Mouse (Mus musculus) heart, embryonic 13.5 days (tissue): ENCODE measurements around the gene Zfp366. TPM values are rescaled to one million over a fixed set of nuclear protein-coding genes. Genes with fewer than 3 reads are reported as not detected.

Experiments used
- ATAC-seq: fragments of 200-750 bp; cut with Nextera tagmentation; 2 replicates; pipeline ENCODE4 v1.8.0; 2017; ENCODE audit warnings: moderate TSS enrichment; ENCODE audit not compliant: insufficient number of reproducible peaks, low FRiP score, low TSS enrichment; ENCODE audit errors: extremely low read depth
- H3K27ac ChIP-seq: fragments of 300-500 bp; sonication (generic); replicated peaks from 2 replicates; pipeline ENCODE4 v1.5.1; 2015; ENCODE audit warnings: moderate library complexity, mild to moderate bottlenecking, inconsistent platforms
- H3K27me3 ChIP-seq: fragments of 300-500 bp; sonication (generic); replicated peaks from 2 replicates; pipeline ENCODE4 v1.6.1; 2015; ENCODE audit warnings: mild to moderate bottlenecking, inconsistent platforms
- H3K36me3 ChIP-seq: fragments of 300-500 bp; sonication (generic); 2 replicates; pipeline ENCODE4 v1.6.1; 2015; ENCODE audit warnings: mild to moderate bottlenecking, inconsistent platforms
- H3K4me1 ChIP-seq: fragments of 300-500 bp; sonication (generic); 2 replicates; pipeline ENCODE4 v1.6.1; 2015; ENCODE audit warnings: inconsistent platforms
- H3K4me2 ChIP-seq: fragments of 300-500 bp; sonication (generic); 2 replicates; pipeline ENCODE4 v1.6.1; 2015; ENCODE audit warnings: inconsistent platforms, mild to moderate bottlenecking, moderate library complexity
- H3K4me3 ChIP-seq: fragments of 300-500 bp; sonication (generic); 2 replicates; pipeline ENCODE4 v1.5.1; 2015; ENCODE audit warnings: moderate library complexity, mild to moderate bottlenecking, inconsistent platforms
- H3K9ac ChIP-seq: fragments of 300-500 bp; sonication (generic); 2 replicates; pipeline ENCODE4 v1.6.1; 2015; ENCODE audit warnings: inconsistent platforms, mild to moderate bottlenecking, moderate library complexity
- H3K9me3 ChIP-seq: fragments of 300-500 bp; sonication (generic); 2 replicates; pipeline ENCODE4 v1.6.1; 2016; ENCODE audit warnings: inconsistent platforms
- WGBS: fragments of 180-500 bp; shearing (Covaris S2); methylation state at CpG from one replicate; pipeline ENCODE4 v1.1.7; 2015; ENCODE audit warnings: mixed read lengths; 5-methylcytosine and 5-hydroxymethylcytosine counted together
- polyA plus RNA-seq: library from polyadenylated mRNA; unstranded; fragments of >200 nt; fragmentation: Nextera tagmentation; extraction: Ambion mirVana; gene quantifications from 2 replicates; pipeline ENCODE4 v1.2.1, GENCODE M21; 2015

The Zfp366 gene
- 0.25 and 0.31 TPM in 2 replicates for polyA plus RNA-seq

- Histone ChIP-seq H3K27me3 (no peaks in the 10 kb centered on the region), H3K9me3 (no peaks in the 10 kb centered on the region), H3K4me3 (peak within 1 kb of the TSS; percentile 12; the same call in 1 of the 2 replicates), H3K4me2 (peak within 1 kb of the TSS; percentile 22), H3K36me3 (no peaks in the 10 kb centered on the region), H3K9ac (0 out of 2 replicates have a peak within 1 kb of the TSS, but pooled peaks have one; percentile 48), H3K4me1 (peaks cover 34% of the 10 kb centered on the region), H3K27ac (peak within 1 kb of the TSS; percentile 57; the same call in 1 of the 2 replicates)
- ATAC-seq = no peak
- WGBS = 48% methylated on average over 11 of the region's 11 CpGs
Observed at GRCm38 (mm10) chr13:99184155-99184886, at the start of gene Zfp366. Zfp366 (plus strand) TSS chr13:99184823.

GRCm38 (mm10) chr13:99138351-99139255, 46.0 kb upstream of the Zfp366 start:
- Histone ChIP-seq H3K4me3 (no peak overlapping the region), H3K9ac (no peak overlapping the region), H3K27ac (no peak overlapping the region), H3K9me3 (no peaks in the 10 kb centered on the region), H3K4me2 (no peak overlapping the region), H3K36me3 (no peaks in the 10 kb centered on the region), H3K27me3 (no peaks in the 10 kb centered on the region), H3K4me1 (no peaks in the 10 kb centered on the region)
- no peak for ATAC-seq
- WGBS = 78% methylated on average over 12 of the region's 12 CpGs

DNA sequence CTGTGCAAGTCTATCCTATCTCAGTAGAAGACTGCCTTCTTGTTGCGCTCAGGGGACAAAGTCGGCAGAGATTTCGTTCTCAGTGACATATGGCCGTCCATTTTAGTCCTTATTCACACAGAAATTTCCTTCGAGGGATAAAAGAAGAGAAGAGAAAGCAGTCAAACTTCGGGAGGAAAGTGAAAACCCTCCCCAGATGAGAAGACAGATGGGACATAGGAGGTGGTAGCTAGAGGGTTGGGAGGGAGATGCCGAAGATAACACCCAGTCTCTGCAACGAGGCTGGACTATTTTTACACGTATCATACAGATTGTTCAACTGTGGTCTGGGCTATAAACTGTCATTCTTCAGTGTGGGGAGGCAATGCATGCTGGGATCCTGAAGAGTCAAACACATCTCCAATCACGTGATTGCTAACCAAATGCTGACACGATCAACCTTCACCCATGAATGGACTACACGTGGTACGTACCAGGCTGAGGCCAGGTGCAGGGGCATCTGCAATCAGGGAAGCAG, 38.2 kb upstream of the Zfp366 start:
- Histone ChIP-seq H3K4me3 (no peak overlapping the region), H3K4me2 (no peak overlapping the region), H3K9me3 (no peaks in the 10 kb centered on the region), H3K27me3 (0 out of 2 replicates have a peak, but pooled peaks cover 3% of the 10 kb centered on the region), H3K27ac (no peak overlapping the region), H3K9ac (no peak overlapping the region), H3K4me1 (no peaks in the 10 kb centered on the region), H3K36me3 (no peaks in the 10 kb centered on the region)
- WGBS = 70% methylated on average over 13 of the region's 13 CpGs
- no peak for ATAC-seq

DNA sequence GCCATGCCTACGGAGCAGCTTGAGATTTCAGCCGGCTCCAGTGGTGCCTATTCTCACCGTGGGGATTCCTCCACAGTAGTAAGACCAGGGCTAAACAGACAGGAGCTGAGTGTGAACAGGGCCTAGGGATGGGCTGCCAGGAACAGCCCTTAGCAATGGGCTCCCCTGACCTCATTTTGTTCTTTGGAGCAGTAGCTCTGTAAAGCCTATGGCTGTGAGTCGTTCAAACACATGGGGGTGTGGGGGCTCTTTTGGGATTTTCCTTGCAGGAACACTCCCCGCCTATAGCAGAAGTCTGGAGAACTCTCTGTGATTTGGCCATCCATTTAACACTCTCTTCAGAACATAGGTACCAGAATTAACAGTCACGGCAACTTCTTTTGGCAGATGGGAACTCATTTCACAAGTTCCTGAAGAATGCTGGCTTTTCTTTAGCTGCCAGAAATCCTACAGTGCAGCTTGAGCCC, 36.9 kb upstream of the Zfp366 start:
- Histone ChIP-seq H3K9ac (no peak overlapping the region), H3K27ac (no peak overlapping the region), H3K36me3 (no peaks in the 10 kb centered on the region), H3K9me3 (no peaks in the 10 kb centered on the region), H3K27me3 (0 out of 2 replicates have a peak, but pooled peaks cover 3% of the 10 kb centered on the region), H3K4me1 (peaks cover 10% of the 10 kb centered on the region), H3K4me3 (no peak overlapping the region), H3K4me2 (no peak overlapping the region)
- ATAC-seq = no peak
- 53% methylated on average over 6 of the region's 6 CpGs for WGBS

DNA sequence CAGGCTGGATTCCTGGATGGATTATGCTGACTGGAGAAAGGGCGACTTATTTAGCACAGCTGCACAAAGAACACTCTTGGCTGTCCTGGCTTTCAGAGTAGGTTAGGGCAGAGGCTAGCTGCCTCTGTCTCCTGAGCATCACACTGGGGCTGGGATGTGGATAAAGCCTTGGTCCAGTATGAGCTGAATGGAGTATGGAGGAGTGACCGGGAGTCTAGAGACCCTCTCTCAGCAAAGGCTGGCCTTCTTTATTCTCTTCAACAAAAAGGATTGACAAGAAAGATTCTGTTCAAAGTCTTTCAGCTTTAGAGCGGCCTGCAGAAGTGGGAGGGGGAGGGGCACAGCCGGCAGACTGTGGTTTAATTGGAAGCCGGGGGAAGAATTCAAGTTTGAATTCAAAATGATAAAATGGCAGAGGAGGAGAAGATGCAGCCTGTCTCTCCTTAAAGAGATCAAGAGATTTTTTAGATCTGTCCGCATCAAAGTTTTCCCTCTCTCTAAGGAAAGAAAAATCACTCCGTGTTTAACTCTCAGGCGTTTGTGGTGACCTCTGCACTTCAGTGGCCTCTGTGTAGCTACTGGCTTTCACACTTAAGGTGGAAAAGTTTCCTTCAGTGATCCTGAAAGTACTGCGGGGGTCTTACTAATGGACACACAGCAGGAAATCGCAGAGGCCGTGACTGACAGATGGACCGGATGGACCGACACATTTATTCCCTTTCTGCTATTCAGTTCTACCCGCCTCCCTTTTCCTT, 34.9 kb upstream of the Zfp366 start:
- H3K27me3 ChIP-seq = peaks cover 3% of the 10 kb centered on the region; the same call in 1 of the 2 replicates
- peaks cover 16% of the 10 kb centered on the region for H3K4me1 ChIP-seq
- ATAC-seq = no peak
- H3K9ac ChIP-seq = no peak overlapping the region
- 71% methylated on average over 14 of the region's 14 CpGs for WGBS
- no peak overlapping the region for H3K27ac ChIP-seq
- no peaks in the 10 kb centered on the region for H3K36me3 ChIP-seq
- no peak overlapping the region for H3K4me3 ChIP-seq
- H3K4me2 ChIP-seq = no peak overlapping the region
- no peaks in the 10 kb centered on the region for H3K9me3 ChIP-seq

- ATAC-seq = no peak
- H3K27ac ChIP-seq = no peak overlapping the region
- no peaks in the 10 kb centered on the region for H3K36me3 ChIP-seq
- H3K9me3 ChIP-seq = no peaks in the 10 kb centered on the region
- no peak overlapping the region for H3K4me2 ChIP-seq
- H3K4me1 ChIP-seq = peaks cover 16% of the 10 kb centered on the region
- WGBS = 78% methylated on average over 6 of the region's 6 CpGs
- H3K27me3 ChIP-seq = peaks cover 3% of the 10 kb centered on the region; the same call in 1 of the 2 replicates
- no peak overlapping the region for H3K9ac ChIP-seq
- no peak overlapping the region for H3K4me3 ChIP-seq
Observed at GRCm38 (mm10) chr13:99150626-99151025, 34.0 kb upstream of the Zfp366 start.

GRCm38 (mm10) chr13:99151121-99151520, 33.5 kb upstream of the Zfp366 start:
- H3K9me3 ChIP-seq = no peaks in the 10 kb centered on the region
- H3K9ac ChIP-seq = no peak overlapping the region
- no peak for ATAC-seq
- H3K4me3 ChIP-seq = no peak overlapping the region
- H3K27ac ChIP-seq = no peak overlapping the region
- no peak overlapping the region for H3K4me2 ChIP-seq
- H3K27me3 ChIP-seq = peaks cover 3% of the 10 kb centered on the region; the same call in 1 of the 2 replicates
- H3K4me1 ChIP-seq = peaks cover 16% of the 10 kb centered on the region
- WGBS = 67% methylated on average over 8 of the region's 8 CpGs
- no peaks in the 10 kb centered on the region for H3K36me3 ChIP-seq

- peak overlapping the region; percentile 66 for H3K4me2 ChIP-seq
- H3K27ac ChIP-seq = no peak overlapping the region
- ATAC-seq = no peak; the same call in 1 of the 2 replicates
- H3K9me3 ChIP-seq = peaks cover 8% of the 10 kb centered on the region
- peak overlapping the region; percentile 37 for H3K4me3 ChIP-seq
- no peaks in the 10 kb centered on the region for H3K36me3 ChIP-seq
- H3K27me3 ChIP-seq = peaks cover 3% of the 10 kb centered on the region; the same call in 1 of the 2 replicates
- H3K9ac ChIP-seq = peak overlapping the region; percentile 68
- H3K4me1 ChIP-seq = peaks cover 16% of the 10 kb centered on the region
- 9% methylated on average over 18 of the region's 18 CpGs for WGBS
Observed at GRCm38 (mm10) chr13:99152305-99152930, 32.2 kb upstream of the Zfp366 start.

GRCm38 (mm10) chr13:99157709-99158108, 26.9 kb upstream of the Zfp366 start:
- Histone ChIP-seq H3K27me3 (no peaks in the 10 kb centered on the region; the same call in 1 of the 2 replicates), H3K27ac (no peak overlapping the region), H3K4me2 (no peak overlapping the region), H3K9ac (no peak overlapping the region), H3K36me3 (no peaks in the 10 kb centered on the region), H3K4me3 (no peak overlapping the region), H3K9me3 (peaks cover 8% of the 10 kb centered on the region), H3K4me1 (peaks cover 6% of the 10 kb centered on the region)
- ATAC-seq = no peak
- WGBS = 60% methylated on average over 2 of the region's 2 CpGs

GRCm38 (mm10) chr13:99158773-99159172, 25.9 kb upstream of the Zfp366 start:
- Histone ChIP-seq H3K36me3 (no peaks in the 10 kb centered on the region), H3K27me3 (no peaks in the 10 kb centered on the region; the same call in 1 of the 2 replicates), H3K4me1 (peaks cover 10% of the 10 kb centered on the region), H3K4me3 (no peak overlapping the region), H3K9me3 (peaks cover 8% of the 10 kb centered on the region), H3K27ac (no peak overlapping the region), H3K9ac (no peak overlapping the region), H3K4me2 (no peak overlapping the region)
- ATAC-seq = no peak
- 85% methylated on average over 3 of the region's 3 CpGs for WGBS
